Mouse (Mus musculus) large intestine, adult 2 months (tissue): ENCODE measurements at regions not wholly inside any gene's neighbourhood (a gene's known extent, or its start where the extent isn't known, plus 50 kb on each side); places are given as distances from the start of the nearest gene placed in this dataset.

Experiments used
- DNase-seq: peaks from one replicate; pipeline ENCODE4 v3.0.0-alpha.2; 2012; ENCODE audit warnings: low read depth, low spot score
- WGBS: fragments of 180-500 bp; shearing (Covaris S2); methylation state at CpG from one replicate; pipeline ENCODE4 v1.1.7; 2018; 5-methylcytosine and 5-hydroxymethylcytosine counted together

DNA sequence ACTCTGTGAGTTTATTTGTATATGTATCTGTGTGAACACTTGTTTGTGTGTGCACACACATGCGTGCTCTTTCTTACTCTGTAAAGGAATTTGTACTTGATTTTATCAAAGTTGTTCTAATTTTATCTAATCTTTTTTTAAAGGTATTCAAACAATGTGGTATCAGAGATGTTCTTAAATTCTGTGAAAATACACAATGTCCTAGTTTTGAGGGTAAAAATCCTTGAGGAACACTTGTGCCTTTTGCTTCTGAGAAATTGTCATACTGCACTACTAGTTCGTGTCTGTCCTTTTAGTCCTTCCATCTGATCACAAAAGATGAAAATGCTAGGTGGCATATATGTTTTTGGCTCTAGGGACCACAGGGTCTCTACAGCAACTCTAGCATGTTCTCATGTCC, 52.9 kb upstream of the Klf6 start:
- WGBS = 88% methylated on average over 2 of the region's 2 CpGs

More for the DNA sequence above, 52.9 kb upstream of the Klf6 start:
- DNase-seq = no peak
